Mouse (Mus musculus) olfactory bulb, adult 2 months (tissue): ENCODE results near the gene Htr3a.

Experiments
- CTCF ChIP-seq: fragments of 200-500 bp; IDR thresholded peaks from 2 replicates; pipeline ENCODE4 v1.5.1; 2012; ENCODE audit warnings: low read depth, mild to moderate bottlenecking, low read length, moderate library complexity; ENCODE audit not compliant: insufficient read depth
- POLR2A ChIP-seq: fragments of 200-500 bp; IDR thresholded peaks from 2 replicates; pipeline ENCODE4 v1.6.1; 2012; ENCODE audit warnings: mild to moderate bottlenecking, low read depth, low read length, moderate library complexity; ENCODE audit not compliant: insufficient read depth

DNA sequence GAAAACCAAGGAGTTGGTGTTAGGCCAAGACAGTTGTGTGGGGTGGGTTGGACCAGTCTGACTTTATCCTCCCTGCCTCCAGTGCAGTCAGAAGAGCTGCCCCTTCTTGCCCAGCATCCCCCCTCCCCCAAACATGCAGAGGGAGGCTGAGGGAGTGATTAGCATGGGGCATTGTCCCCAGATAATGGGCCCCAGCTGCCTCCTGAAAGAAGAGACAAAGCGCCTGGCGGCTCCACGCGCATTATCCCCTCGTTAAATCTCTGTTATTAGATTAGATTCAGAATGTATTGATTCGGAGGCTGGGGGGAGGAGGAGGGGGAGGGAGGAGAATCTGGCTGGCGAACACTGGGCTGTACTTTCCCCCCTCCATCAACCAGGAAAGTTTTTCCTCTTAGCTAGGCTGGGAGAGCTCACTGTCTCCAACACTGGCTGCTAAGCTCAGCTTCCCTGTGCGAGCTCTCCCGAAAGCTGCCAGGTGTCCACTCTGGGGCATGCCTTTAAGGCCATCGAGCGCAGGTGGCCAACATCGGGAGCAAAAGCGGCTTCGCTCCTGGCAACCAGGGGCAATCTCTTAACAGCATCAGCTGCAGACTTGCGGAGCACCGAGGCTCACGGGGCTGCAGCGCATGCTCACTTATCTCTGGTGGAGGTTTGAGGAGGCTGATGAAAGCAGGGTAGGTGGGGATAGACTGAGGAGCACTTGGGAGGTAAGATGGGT is 14.9 kb downstream of the Htr3a start:
- TF ChIP-seq CTCF (no peak), POLR2A (no peak)
